Mouse (Mus musculus) intestine, embryonic 14.5 days (tissue): Measurements from ENCODE around the gene Tex16. TPM values are rescaled to one million over a fixed set of nuclear protein-coding genes. Genes with fewer than 3 reads are reported as not detected.

Experiments
- ATAC-seq: fragments of 200-750 bp; cut with Nextera tagmentation; replicated peaks from 2 replicates; pipeline ENCODE4 v1.8.0; 2017; ENCODE audit warnings: low read depth, moderate number of reproducible peaks, moderate TSS enrichment, moderate library complexity; ENCODE audit not compliant: low FRiP score, low TSS enrichment
- DNase-seq: peaks from one replicate; pipeline ENCODE4 v3.0.0-alpha.2; 2018; ENCODE audit warnings: low spot score
- H3K27ac ChIP-seq: fragments of 300-500 bp; sonication (generic); 2 replicates; pipeline ENCODE4 v1.5.1; 2014; ENCODE audit warnings: low read depth, mild to moderate bottlenecking, control low read depth
- H3K27me3 ChIP-seq: fragments of 300-500 bp; sonication (generic); replicated peaks from 2 replicates; pipeline ENCODE4 v1.6.1; 2014; ENCODE audit warnings: low read length, control low read depth; ENCODE audit not compliant: control insufficient read depth, insufficient read depth
- H3K36me3 ChIP-seq: fragments of 300-500 bp; sonication (generic); 2 replicates; pipeline ENCODE4 v1.6.1; 2014; ENCODE audit warnings: low read length, control low read depth; ENCODE audit not compliant: control insufficient read depth, insufficient read depth
- H3K4me1 ChIP-seq: fragments of 300-500 bp; sonication (generic); replicated peaks from 2 replicates; pipeline ENCODE4 v1.6.1; 2014; ENCODE audit warnings: low read length, control low read depth, mixed read lengths; ENCODE audit not compliant: control insufficient read depth, insufficient read depth
- H3K4me2 ChIP-seq: fragments of 300-500 bp; sonication (generic); 2 replicates; pipeline ENCODE4 v1.6.1; 2014; ENCODE audit warnings: low read length
- H3K4me3 ChIP-seq: fragments of 300-500 bp; sonication (generic); 2 replicates; pipeline ENCODE4 v1.5.1; 2014; ENCODE audit warnings: low read depth, low read length, control low read depth, mixed read lengths
- H3K9ac ChIP-seq: fragments of 300-500 bp; sonication (generic); 2 replicates; pipeline ENCODE4 v1.6.1; 2014; ENCODE audit warnings: mild to moderate bottlenecking, low read length
- H3K9me3 ChIP-seq: fragments of 300-500 bp; sonication (generic); 2 replicates; pipeline ENCODE4 v1.6.1; 2016; ENCODE audit warnings: low read length, control low read depth; ENCODE audit not compliant: control insufficient read depth
- whole genome bisulfite sequencing: fragments of 180-500 bp; shearing (Covaris S2); extraction: QIAGEN DNeasy Blood & Tissue Kit; methylation state at CpG from one replicate; pipeline ENCODE4 v1.1.7; 2014; 5-methylcytosine and 5-hydroxymethylcytosine counted together
- polyA plus RNA-seq: library from polyadenylated mRNA; unstranded; fragments of >200 nt; fragmentation: Nextera tagmentation; extraction: Ambion mirVana; gene quantifications from 2 replicates; pipeline ENCODE4 v1.2.1, GENCODE M21; 2014

Gene Tex16
- 0.09 and 0.48 TPM in 2 replicates for polyA plus RNA-seq

- Histone ChIP-seq H3K27me3 (no peaks in the 10 kb centered on the region), H3K9me3 (no peaks in the 10 kb centered on the region), H3K4me2 (no peak within 1 kb of the TSS), H3K4me3 (no peak within 1 kb of the TSS), H3K4me1 (no peaks in the 10 kb centered on the region), H3K36me3 (no peaks in the 10 kb centered on the region), H3K9ac (no peak within 1 kb of the TSS), H3K27ac (no peak within 1 kb of the TSS)
- ATAC-seq, result no peak
- DNase-seq, result no peak
Measured at GRCm38 (mm10) chrX:112010707-112011106, at the start of gene Tex16. Gene Tex16, plus strand, starts transcription at chrX:112011007.

DNA sequence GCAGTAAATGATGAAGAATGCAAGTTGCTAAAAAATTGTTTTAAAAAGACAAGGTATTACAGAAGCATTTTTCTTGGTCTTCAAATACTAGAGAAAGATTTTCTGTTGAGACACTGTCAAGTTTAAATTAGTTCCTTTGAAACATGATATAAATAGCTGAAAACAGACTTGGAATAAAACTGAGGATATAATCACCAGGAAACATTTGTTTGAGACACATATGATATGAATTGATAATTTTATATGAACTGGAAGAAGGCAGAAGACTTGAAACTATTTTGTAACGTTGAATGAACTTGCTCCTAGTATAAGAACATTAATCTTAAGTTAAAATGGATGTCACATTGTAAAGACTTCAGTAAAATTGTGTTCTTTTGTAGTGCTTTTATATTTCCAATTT is 11.1 kb upstream of the Tex16 start:
- no peak overlapping the region for H3K4me3 ChIP-seq
- no peak for DNase-seq
- no peaks in the 10 kb centered on the region for H3K27me3 ChIP-seq
- H3K4me2 ChIP-seq, result no peak overlapping the region
- no peak overlapping the region for H3K9ac ChIP-seq
- WGBS, result 24% methylated on average over 1 of the region's 1 CpGs
- H3K27ac ChIP-seq, result no peak overlapping the region
- no peak for ATAC-seq
- no peaks in the 10 kb centered on the region for H3K9me3 ChIP-seq
- no peaks in the 10 kb centered on the region for H3K36me3 ChIP-seq
- no peaks in the 10 kb centered on the region for H3K4me1 ChIP-seq

Other genes with a start within 250 kb of the Tex16 start
- gene Gm45194, start 119.6 kb upstream of the Tex16 start, polyA plus RNA-seq, result 0.28 and 0.35 TPM in 2 replicates
- gene 4933403O08Rik, start 228.0 kb downstream of the Tex16 start, polyA plus RNA-seq, result not detected in 2 replicates